In the genomic region with DNA sequence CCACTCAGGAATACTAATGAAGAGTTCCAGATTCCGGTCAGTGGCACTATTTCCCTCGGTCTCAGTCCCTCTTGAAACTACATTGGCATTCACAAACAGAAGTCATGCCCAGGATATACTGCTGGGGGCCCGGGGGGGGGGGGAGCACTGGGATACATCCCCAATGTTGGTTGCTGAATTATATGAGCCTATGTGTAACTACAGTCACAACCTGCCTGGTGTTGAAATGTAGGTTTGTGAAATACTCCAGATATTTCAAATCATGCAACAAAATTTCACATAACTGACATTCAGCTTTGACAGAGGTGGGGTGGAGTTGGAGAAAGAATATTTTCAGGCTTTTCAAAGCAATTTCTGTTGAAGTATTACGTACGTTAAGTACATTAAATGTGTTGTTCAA, we compare ENCODE assay signal across 34 mouse cellular contexts.
"Had no signal": no experiment of that assay in that cellular context is flagged by ENCODE, and none has a peak within 500 bp of the region (broad histone marks: within the 10 kb centered on the region; RNA-seq: fewer than 3 reads in every experiment).

No protein-coding gene starts in this region.

- H3K36me3 ChIP-seq: heart, embryonic 10.5 days; heart, embryonic 12.5 days; heart, embryonic 13.5 days; heart, embryonic 15.5 days; hindbrain, embryonic 10.5 days; hindbrain, embryonic 12.5 days; hindbrain, embryonic 13.5 days; hindbrain, embryonic 15.5 days; intestine, embryonic 15.5 days; kidney, embryonic 15.5 days had no signal

- H3K9ac ChIP-seq: heart, embryonic 12.5 days; heart, embryonic 13.5 days; heart, embryonic 15.5 days; hindbrain, embryonic 12.5 days; hindbrain, embryonic 13.5 days; hindbrain, embryonic 15.5 days; intestine, embryonic 15.5 days; kidney, embryonic 15.5 days had no signal

- H3K9me3 ChIP-seq: heart, embryonic 10.5 days; heart, embryonic 12.5 days; heart, embryonic 13.5 days; heart, embryonic 15.5 days; hindbrain, embryonic 10.5 days; hindbrain, embryonic 12.5 days; hindbrain, embryonic 13.5 days; hindbrain, embryonic 15.5 days; intestine, embryonic 15.5 days; kidney, embryonic 15.5 days had no signal

- ATAC-seq: hindbrain, embryonic 16.5 days; hindbrain, postnatal 0 days; inflammation-experienced regulatory T-cells, adult 6 months; intestine, embryonic 15.5 days; intestine, embryonic 16.5 days; intestine, postnatal 0 days had no signal

- H3K4me2 ChIP-seq: heart, embryonic 11.5 days; heart, embryonic 12.5 days; heart, embryonic 13.5 days; heart, embryonic 15.5 days; hindbrain, embryonic 12.5 days; hindbrain, embryonic 13.5 days; hindbrain, embryonic 15.5 days; intestine, embryonic 15.5 days; kidney, embryonic 15.5 days had no signal

- H3K4me3 ChIP-seq: heart, embryonic 10.5 days; heart, embryonic 12.5 days; heart, embryonic 13.5 days; heart, embryonic 15.5 days; hindbrain, embryonic 10.5 days; hindbrain, embryonic 12.5 days; hindbrain, embryonic 13.5 days; hindbrain, embryonic 15.5 days; intestine, embryonic 15.5 days; kidney, embryonic 15.5 days; layer of hippocampus, adult 2 months; left cerebral cortex, adult 2 months had no signal

- DNase-seq: heart, postnatal 10 days; heart, postnatal 14 days; heart, postnatal 4 days; kidney, adult 11 months; kidney, adult 18-20 months; kidney, adult 2 months; kidney, adult 8-10 months; kidney, adult 9 months; kidney, postnatal 10 days; kidney, postnatal 14 days; kidney, postnatal 25 days; kidney, postnatal 36 days; kidney, postnatal 4 days; layer of hippocampus, adult 9-11 months; layer of hippocampus, postnatal 36 days had no signal

- H3K4me1 ChIP-seq: heart, embryonic 10.5 days; heart, embryonic 12.5 days; heart, embryonic 13.5 days; heart, embryonic 15.5 days; hindbrain, embryonic 10.5 days; hindbrain, embryonic 12.5 days; hindbrain, embryonic 13.5 days; hindbrain, embryonic 15.5 days; intestine, embryonic 15.5 days; kidney, embryonic 15.5 days had no signal

- H3K27ac ChIP-seq: heart, embryonic 10.5 days; heart, embryonic 13.5 days; heart, embryonic 15.5 days; hindbrain, embryonic 10.5 days; hindbrain, embryonic 12.5 days; hindbrain, embryonic 13.5 days; hindbrain, embryonic 15.5 days; hindbrain, postnatal 0 days; intestine, embryonic 15.5 days; kidney, embryonic 15.5 days; kidney, postnatal 0 days; layer of hippocampus, adult 2 months; left cerebral cortex, adult 2 months had no signal

- H3K27me3 ChIP-seq: heart, embryonic 12.5 days; heart, embryonic 13.5 days; heart, embryonic 15.5 days; hindbrain, embryonic 15.5 days; intestine, embryonic 15.5 days had no signal
